Mouse (Mus musculus) limb, embryonic 15.5 days (tissue): ENCODE measurements around the gene Ugt1a6b. TPM values are rescaled to one million over a fixed set of nuclear protein-coding genes. Genes with fewer than 3 reads are reported as not detected.
"Not testable (repeated sequence)": the region's sequence is repeated elsewhere in the genome, so short reads cannot be mapped to it uniquely, and the experiment has no call there.

Experiments used
- ATAC-seq: fragments of 200-750 bp; cut with Nextera tagmentation; 2 replicates; pipeline ENCODE4 v1.8.0; 2017; ENCODE audit warnings: low read depth, moderate TSS enrichment; ENCODE audit not compliant: insufficient number of reproducible peaks, low FRiP score, low TSS enrichment
- H3K27ac ChIP-seq: fragments of 300-500 bp; sonication (generic); 2 replicates; pipeline ENCODE4 v1.5.1; 2015; ENCODE audit warnings: moderate library complexity, mild to moderate bottlenecking, inconsistent platforms
- H3K27me3 ChIP-seq: fragments of 300-500 bp; sonication (generic); 2 replicates; pipeline ENCODE4 v1.6.1; 2015; ENCODE audit warnings: inconsistent platforms
- H3K36me3 ChIP-seq: fragments of 300-500 bp; sonication (generic); 2 replicates; pipeline ENCODE4 v1.6.1; 2015; ENCODE audit warnings: inconsistent platforms
- H3K4me1 ChIP-seq: fragments of 300-500 bp; sonication (generic); 2 replicates; pipeline ENCODE4 v1.6.1; 2015; ENCODE audit warnings: inconsistent platforms
- H3K4me2 ChIP-seq: fragments of 300-500 bp; sonication (generic); 2 replicates; pipeline ENCODE4 v1.6.1; 2015; ENCODE audit warnings: mild to moderate bottlenecking, inconsistent platforms
- H3K4me3 ChIP-seq: fragments of 300-500 bp; sonication (generic); 2 replicates; pipeline ENCODE4 v1.5.1; 2015; ENCODE audit warnings: mild to moderate bottlenecking, inconsistent platforms
- H3K9ac ChIP-seq: fragments of 300-500 bp; sonication (generic); 2 replicates; pipeline ENCODE4 v1.6.1; 2015; ENCODE audit warnings: inconsistent platforms
- H3K9me3 ChIP-seq: fragments of 300-500 bp; sonication (generic); 2 replicates; pipeline ENCODE4 v1.6.1; 2016; ENCODE audit warnings: inconsistent platforms
- WGBS: fragments of 180-500 bp; shearing (Covaris S2); methylation state at CpG from one replicate; pipeline ENCODE4 v1.1.7; 2015; 5-methylcytosine and 5-hydroxymethylcytosine counted together
- polyA plus RNA-seq: library from polyadenylated mRNA; unstranded; fragments of >200 nt; fragmentation: Nextera tagmentation; extraction: Ambion mirVana; gene quantifications from 2 replicates; pipeline ENCODE4 v1.2.1, GENCODE M21; 2015

The Ugt1a6b gene
- polyA plus RNA-seq, 1 experiment from 2014 or later: 1.00 TPM

DNA sequence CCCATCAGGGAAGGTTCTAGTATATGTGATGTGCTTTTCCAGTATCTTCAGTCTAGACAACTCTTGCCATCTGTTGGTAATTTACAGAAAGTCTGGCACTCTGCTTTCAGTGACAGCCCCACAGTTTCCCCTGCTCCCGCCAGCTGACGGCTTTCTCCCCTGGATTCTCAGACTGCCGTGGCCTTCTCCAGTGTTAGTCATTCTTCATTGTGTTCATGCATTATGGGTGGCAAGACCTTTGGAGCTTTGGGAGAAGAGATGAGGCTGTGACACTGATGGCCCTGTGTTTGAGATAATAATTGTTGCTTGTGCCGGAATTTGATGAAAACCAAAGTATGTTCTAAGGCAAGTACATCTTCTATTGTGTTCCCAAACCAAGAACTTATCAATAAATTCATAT, 115.5 kb downstream of the Ugt1a6b start:
- no peak overlapping the region for H3K27ac ChIP-seq
- no peak overlapping the region for H3K9ac ChIP-seq
- 46% methylated on average over 4 of the region's 4 CpGs for WGBS
- no peak overlapping the region for H3K4me3 ChIP-seq
- H3K4me2 ChIP-seq: no peak overlapping the region
- peaks cover 30% of the 10 kb centered on the region for H3K9me3 ChIP-seq
- H3K27me3 ChIP-seq: no peaks in the 10 kb centered on the region
- ATAC-seq: no peak
- no peaks in the 10 kb centered on the region for H3K36me3 ChIP-seq
- H3K4me1 ChIP-seq: no peaks in the 10 kb centered on the region

DNA sequence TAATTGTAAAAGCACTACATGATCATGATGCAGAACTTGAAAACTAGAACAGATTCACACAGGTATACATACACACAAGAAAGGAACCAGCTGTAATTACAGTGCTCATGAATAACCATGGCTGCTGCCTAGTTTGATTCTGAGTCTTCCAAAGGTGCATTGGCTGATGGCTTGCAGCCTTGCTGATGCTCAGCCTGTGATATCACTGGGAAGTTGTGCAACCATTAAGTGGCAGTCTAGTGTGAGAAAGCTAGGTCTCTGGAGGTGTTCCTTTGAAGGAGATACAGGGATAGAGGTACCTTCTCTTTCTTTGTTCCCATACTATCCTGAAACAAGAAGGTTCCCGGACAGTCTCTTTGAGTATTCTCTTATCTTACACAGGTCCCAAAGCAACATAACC, 116.0 kb downstream of the Ugt1a6b start:
- no peak for ATAC-seq
- Histone ChIP-seq H3K4me3 (no peak overlapping the region), H3K4me1 (no peaks in the 10 kb centered on the region), H3K9ac (no peak overlapping the region), H3K27ac (no peak overlapping the region), H3K9me3 (peaks cover 25% of the 10 kb centered on the region), H3K4me2 (no peak overlapping the region), H3K36me3 (no peaks in the 10 kb centered on the region), H3K27me3 (no peaks in the 10 kb centered on the region)
- 16% methylated on average over 1 of the region's 1 CpGs for WGBS

DNA sequence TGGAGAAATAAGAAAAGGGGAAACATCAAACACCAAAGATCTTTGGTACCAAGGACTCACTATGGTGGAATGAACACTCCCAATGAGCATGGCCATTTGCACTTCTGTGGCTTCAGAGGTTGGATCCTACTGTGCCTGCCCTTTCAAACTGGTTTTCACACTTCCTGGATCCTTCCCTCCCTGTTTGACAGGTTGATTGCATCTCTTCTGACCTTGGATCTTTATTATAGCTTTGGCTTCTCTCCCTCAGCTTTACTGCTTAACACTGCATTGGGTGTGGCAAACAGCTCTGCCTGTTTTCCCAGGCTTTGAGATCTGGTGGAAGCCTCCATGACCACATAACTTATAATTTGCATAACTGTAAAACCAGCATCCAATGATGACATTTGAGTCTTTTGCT, 117.3 kb downstream of the Ugt1a6b start:
- no peak overlapping the region for H3K4me2 ChIP-seq
- H3K27ac ChIP-seq: no peak overlapping the region
- H3K9ac ChIP-seq: no peak overlapping the region
- peaks cover 16% of the 10 kb centered on the region for H3K9me3 ChIP-seq
- no peaks in the 10 kb centered on the region for H3K27me3 ChIP-seq
- no peak overlapping the region for H3K4me3 ChIP-seq
- no peaks in the 10 kb centered on the region for H3K4me1 ChIP-seq
- no peaks in the 10 kb centered on the region for H3K36me3 ChIP-seq
- ATAC-seq: no peak

DNA sequence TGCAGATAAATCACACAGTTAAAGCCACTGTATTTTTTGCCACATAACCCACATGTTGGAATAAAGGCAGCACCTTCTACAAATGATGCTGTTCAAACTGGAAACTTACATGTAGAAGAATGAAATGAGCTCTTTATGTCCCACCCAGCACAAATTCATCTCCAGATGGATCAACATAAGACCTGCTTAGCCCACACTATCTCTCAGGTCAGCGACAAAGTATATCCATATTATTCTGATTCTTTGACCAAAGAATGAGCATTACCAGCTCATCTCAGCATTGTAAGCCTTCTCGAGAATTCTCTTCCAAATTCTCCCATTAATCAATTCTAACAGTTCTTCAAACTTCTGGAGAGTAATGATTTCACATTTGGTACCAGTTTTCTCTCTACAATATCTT, 119.2 kb downstream of the Ugt1a6b start:
- Histone ChIP-seq H3K4me2 (no peak overlapping the region), H3K36me3 (no peaks in the 10 kb centered on the region), H3K4me3 (no peak overlapping the region), H3K27me3 (no peaks in the 10 kb centered on the region), H3K9ac (no peak overlapping the region), H3K9me3 (peaks cover 22% of the 10 kb centered on the region), H3K4me1 (no peaks in the 10 kb centered on the region), H3K27ac (no peak overlapping the region)
- 44% methylated on average over 2 of the region's 2 CpGs for WGBS
- ATAC-seq: no peak

DNA sequence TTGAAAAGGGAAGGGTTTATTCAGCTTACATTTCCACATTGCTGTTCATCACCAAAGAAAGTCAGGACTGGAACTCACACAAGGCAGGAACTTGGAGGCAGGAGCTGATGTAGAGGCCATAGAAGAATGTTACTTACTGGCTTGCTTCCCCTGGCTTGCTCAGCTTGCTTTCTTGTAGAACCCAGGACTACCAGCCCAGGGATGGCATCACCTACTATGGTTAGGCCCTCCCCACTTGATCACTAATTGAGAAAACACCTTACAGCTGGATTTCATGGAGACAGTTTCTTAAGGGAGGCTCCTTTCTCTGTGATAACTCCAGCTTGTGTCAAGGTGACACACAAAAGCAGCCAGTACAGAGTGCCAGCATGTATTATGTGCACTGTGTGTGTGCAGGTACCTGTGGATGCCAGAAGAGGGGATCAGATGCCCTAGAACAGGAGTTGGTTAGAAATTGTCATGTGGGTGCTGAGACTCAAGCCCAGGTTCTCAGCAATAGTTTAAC, 120.0 kb downstream of the Ugt1a6b start:
- H3K36me3 ChIP-seq, H3K27ac ChIP-seq, H3K27me3 ChIP-seq, H3K4me2 ChIP-seq, H3K4me1 ChIP-seq, H3K4me3 ChIP-seq, ATAC-seq, H3K9ac ChIP-seq: not testable (repeated sequence)
- peaks cover 24% of the 10 kb centered on the region for H3K9me3 ChIP-seq

DNA sequence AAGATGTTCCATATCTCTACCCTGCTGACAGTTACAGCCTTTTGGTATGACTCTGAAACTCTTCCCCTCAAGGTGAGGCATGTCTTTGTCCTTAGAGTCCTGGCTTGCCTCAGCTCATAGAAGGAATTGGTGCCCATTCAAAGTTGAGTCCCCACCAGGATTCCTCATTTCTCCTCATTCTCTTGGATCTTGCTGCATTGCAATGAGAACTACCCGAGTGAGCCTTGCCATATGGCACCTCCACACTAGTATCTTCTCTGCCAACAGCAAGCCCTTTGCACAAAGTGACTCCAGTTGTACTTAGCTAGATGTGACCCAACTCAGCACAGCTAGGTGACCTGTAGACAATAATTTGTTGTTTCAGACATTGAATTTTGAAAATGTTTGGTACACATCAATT, 120.5 kb downstream of the Ugt1a6b start:
- 53% methylated on average over 1 of the region's 1 CpGs for WGBS
- Histone ChIP-seq H3K4me1 (no peaks in the 10 kb centered on the region), H3K27me3 (no peaks in the 10 kb centered on the region), H3K9ac (no peak overlapping the region), H3K27ac (no peak overlapping the region), H3K36me3 (no peaks in the 10 kb centered on the region), H3K4me2 (no peak overlapping the region), H3K4me3 (no peak overlapping the region), H3K9me3 (peaks cover 29% of the 10 kb centered on the region)
- no peak for ATAC-seq

DNA sequence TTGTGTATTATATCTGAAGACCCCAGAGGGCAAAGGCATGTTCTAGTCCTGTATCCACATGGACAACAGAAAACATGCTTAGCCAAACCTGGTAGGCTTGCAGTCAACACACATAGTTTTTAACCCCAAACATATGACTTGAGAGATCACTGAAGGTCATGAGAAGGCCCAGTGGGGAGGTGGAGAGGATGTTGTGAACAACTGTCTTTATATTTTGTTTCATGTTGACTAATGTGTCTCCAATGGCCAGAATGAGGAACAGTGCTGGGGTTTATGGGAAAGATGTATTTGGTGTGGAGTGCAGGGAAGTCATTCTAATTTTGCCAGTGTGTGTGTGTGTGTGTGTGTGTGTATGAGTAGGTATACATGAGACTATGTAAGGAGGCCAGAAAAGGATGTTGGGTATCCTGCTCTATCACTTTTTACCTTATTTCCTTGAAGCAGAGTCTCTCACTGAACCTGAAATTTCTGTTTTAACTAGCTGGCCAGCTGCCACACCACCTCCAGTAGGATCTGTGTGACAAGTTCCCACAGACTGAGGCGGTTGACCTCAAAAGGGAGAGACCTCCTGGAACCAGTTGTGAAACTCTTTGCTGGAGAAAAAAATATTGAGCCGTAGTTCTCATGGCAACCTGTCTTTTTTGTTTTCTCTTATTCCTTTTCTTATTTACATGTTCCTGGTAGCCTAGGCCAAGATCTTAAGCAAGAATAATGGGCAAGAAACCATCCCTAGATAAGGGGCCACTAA, 121.2 kb downstream of the Ugt1a6b start:
- ATAC-seq: no peak
- no peaks in the 10 kb centered on the region for H3K4me1 ChIP-seq
- H3K27me3 ChIP-seq: no peaks in the 10 kb centered on the region
- H3K9ac ChIP-seq: no peak overlapping the region
- H3K36me3 ChIP-seq: no peaks in the 10 kb centered on the region
- 63% methylated on average over 2 of the region's 2 CpGs for WGBS
- H3K27ac ChIP-seq: no peak overlapping the region
- no peak overlapping the region for H3K4me2 ChIP-seq
- no peak overlapping the region for H3K4me3 ChIP-seq
- peaks cover 35% of the 10 kb centered on the region for H3K9me3 ChIP-seq

DNA sequence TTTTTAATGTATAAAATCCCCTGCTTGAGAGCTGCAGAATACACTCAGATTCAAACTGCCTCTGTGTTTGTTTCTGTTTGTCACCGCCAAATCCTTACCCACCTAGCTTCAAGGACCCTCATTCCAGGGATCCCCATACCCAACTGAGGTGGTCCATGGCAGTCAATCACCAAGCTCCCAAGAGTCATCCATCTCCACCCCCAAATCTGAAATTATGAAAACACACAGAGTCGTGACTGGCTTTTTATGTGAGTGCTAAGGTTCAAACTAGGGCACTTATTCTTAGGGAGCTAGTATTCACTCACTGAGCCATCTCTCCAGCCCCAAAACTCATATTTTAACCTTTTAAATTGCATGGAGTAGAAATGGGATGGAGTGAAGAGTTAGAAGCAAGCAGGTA, 122.2 kb downstream of the Ugt1a6b start:
- not testable (repeated sequence) for H3K27me3 ChIP-seq, H3K9ac ChIP-seq, H3K27ac ChIP-seq, H3K36me3 ChIP-seq, H3K4me1 ChIP-seq, H3K4me3 ChIP-seq, ATAC-seq, H3K4me2 ChIP-seq
- WGBS: 36% methylated on average over 2 of the region's 2 CpGs
- peaks cover 46% of the 10 kb centered on the region for H3K9me3 ChIP-seq

DNA sequence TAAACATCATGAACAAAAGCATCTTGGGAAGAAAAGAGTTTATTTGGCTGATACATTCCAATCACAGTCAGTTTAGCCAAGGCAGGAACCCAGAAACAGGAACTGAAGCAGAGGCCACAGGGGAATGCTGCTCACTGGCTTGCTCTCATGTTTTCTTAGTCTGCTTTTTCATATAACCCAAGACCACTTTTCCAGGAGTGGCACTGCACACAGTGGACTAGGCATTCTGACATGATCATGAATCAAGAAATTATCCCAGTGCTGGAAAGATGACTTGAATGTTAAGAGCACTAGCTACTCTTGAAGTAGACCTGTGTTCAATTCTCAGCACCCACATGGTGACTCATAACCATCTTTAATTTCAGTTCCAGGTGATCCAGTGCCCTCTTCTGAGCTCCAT, 122.7 kb downstream of the Ugt1a6b start:
- no peak overlapping the region for H3K9ac ChIP-seq
- H3K27me3 ChIP-seq: no peaks in the 10 kb centered on the region
- no peak for ATAC-seq

DNA sequence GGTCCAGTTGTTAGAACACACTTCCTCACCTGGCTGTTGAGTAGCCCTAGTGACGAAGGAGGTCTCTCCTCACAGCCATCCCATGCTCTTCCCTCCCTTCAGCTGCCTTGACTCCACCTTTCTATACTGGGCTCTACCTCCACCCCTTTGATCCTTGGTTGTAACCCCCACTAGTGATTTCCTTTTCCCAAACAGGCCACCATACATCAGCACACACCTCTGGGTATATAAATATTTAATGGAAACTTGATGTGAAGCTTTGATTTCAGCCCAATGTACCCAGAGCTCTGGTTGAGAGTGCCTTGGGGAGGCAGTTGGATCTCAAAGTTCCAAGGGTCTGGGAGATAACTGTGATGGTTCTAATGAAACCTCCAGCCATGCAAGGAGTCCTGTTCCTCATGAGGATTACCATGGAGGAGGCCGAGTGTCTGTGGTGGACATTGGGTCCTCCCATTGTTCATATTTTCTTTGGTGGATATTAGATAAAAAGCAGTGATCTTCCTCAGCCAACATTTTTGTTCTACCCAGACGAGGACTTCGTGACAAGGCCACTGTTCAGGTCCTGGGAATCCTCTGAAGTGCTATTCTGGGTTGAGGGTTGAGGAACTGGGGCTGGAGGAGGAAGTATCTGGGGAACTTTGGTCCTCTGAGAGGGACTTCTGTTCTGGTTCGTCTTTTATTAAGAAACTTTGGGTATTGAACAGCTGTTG, 123.8 kb downstream of the Ugt1a6b start, which contains the start of gene Mroh2a:
Gene Mroh2a, plus strand, starts transcription at position 317 of the 710 bp plus-strand sequence.
- no peak for ATAC-seq
- no peaks in the 10 kb centered on the region for H3K27me3 ChIP-seq
- WGBS: 52% methylated on average over 5 of the region's 5 CpGs
- H3K4me3 ChIP-seq: no peak within 1 kb of the TSS
- no peaks in the 10 kb centered on the region for H3K36me3 ChIP-seq
- H3K27ac ChIP-seq: no peak within 1 kb of the TSS
- no peak within 1 kb of the TSS for H3K9ac ChIP-seq
- peaks cover 54% of the 10 kb centered on the region for H3K9me3 ChIP-seq
- H3K4me2 ChIP-seq: no peak within 1 kb of the TSS
- H3K4me1 ChIP-seq: no peaks in the 10 kb centered on the region

More for the DNA sequence above, 122.7 kb downstream of the Ugt1a6b start:
- Histone ChIP-seq H3K4me2 (no peak overlapping the region), H3K36me3 (no peaks in the 10 kb centered on the region), H3K4me3 (no peak overlapping the region), H3K9me3 (peaks cover 47% of the 10 kb centered on the region), H3K4me1 (no peaks in the 10 kb centered on the region), H3K27ac (no peak overlapping the region)

DNA sequence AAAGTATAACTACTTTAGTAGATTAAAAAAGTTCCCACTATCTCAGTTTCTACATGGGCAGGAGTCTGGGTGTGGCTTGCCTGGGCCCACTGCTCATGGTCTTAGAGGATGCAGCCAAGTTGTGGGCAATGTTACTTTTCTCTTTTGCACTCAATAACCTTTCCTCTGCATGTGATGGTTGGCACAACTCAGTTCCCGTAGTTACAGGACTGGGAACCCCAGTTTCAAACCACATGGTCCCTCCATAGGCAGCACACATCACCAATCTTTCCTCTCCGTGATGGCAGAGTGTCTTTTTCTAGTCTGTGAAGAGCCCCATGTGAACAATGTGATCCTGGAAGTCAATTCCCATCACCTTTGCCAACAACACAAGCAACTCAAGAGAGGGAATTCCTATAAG, 124.4 kb downstream of the Ugt1a6b start:
- H3K36me3 ChIP-seq: no peaks in the 10 kb centered on the region
- no peak overlapping the region for H3K27ac ChIP-seq
- no peak overlapping the region for H3K4me2 ChIP-seq
- H3K9me3 ChIP-seq: peaks cover 59% of the 10 kb centered on the region
- H3K4me1 ChIP-seq: no peaks in the 10 kb centered on the region
- 58% methylated on average over 2 of the region's 2 CpGs for WGBS
- no peaks in the 10 kb centered on the region for H3K27me3 ChIP-seq
- H3K9ac ChIP-seq: no peak overlapping the region
- ATAC-seq: no peak
- H3K4me3 ChIP-seq: no peak overlapping the region

DNA sequence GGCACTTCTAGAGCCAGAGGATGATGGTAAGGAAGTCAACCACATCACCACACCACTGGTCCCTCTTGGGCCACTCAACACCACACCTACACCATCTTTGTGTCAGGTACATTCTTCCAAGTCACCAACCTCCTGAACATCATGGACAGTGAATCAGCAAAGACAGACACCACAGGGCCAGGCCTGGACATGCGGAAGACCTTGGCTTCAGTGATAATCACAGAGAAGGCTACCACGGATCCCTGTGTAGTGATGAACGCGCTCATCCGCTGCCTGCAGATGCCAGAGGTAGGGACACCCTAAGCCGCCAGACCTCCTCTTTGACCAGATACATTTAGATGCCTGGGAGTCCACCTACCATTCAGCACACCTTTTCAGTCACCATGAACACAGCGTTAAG, 125.1 kb downstream of the Ugt1a6b start:
- no peak overlapping the region for H3K9ac ChIP-seq
- no peaks in the 10 kb centered on the region for H3K36me3 ChIP-seq
- no peaks in the 10 kb centered on the region for H3K27me3 ChIP-seq
- H3K4me1 ChIP-seq: no peaks in the 10 kb centered on the region
- peaks cover 63% of the 10 kb centered on the region for H3K9me3 ChIP-seq
- ATAC-seq: no peak
- WGBS: 72% methylated on average over 7 of the region's 7 CpGs
- no peak overlapping the region for H3K27ac ChIP-seq
- no peak overlapping the region for H3K4me2 ChIP-seq
- no peak overlapping the region for H3K4me3 ChIP-seq
